Mouse (Mus musculus) stomach, postnatal 0 days (tissue): ENCODE data around the gene Chit1.

ENCODE experiments used
- CTCF ChIP-seq: IDR thresholded peaks from 2 replicates; pipeline ENCODE4 v1.5.1; 2016; ENCODE audit warnings: antibody characterized with exemption, low read depth, mild to moderate bottlenecking, moderate library complexity
- EP300 ChIP-seq: optimal IDR thresholded peaks from 2 replicates; pipeline ENCODE3; 2016; ENCODE audit warnings: antibody characterized with exemption

DNA sequence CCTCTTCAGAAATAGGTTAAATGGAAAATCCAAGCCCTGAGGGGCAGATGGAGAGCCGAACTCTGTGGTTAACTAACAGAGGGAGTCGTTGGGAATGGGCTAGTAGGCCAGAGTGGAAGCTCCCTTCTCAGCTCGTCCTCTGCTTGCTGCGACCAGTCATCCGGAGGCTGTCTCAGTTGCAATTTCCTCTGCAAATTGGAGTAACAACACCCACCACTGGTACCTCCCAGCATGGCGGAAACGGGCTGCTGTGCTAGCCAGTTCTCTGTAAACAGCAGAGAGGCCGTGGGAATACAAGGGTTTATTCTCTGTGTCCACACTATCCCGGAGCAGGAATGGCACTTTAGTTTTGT is 47.3 kb upstream of the Chit1 start:
- no peak for TF ChIP-seq CTCF
- no peak for TF ChIP-seq EP300
